Mouse (Mus musculus): Measurements from ENCODE around the gene Cdc20. TPM values are rescaled to one million over a fixed set of nuclear protein-coding genes. Genes with fewer than 3 reads are reported as not detected.

Cdc20 gene
- polyA plus RNA-seq (2012; fragmentation: generic; extraction: Trizol) = 79.8 TPM

GRCm38 (mm10) chr4:118436820-118437603 lies at the start of gene Cdc20:
Gene Cdc20 (minus strand): TSS chr4:118437352.
- Histone ChIP-seq H3K79me2 (ENCODE audit: control insufficient read depth, insufficient read depth) (peaks cover 24% of the 10 kb centered on the region), H3K4me3 (peak within 1 kb of the TSS; percentile 42), H3K36me3 (ENCODE audit: control insufficient read depth, insufficient read depth) (peaks cover 20% of the 10 kb centered on the region), H3K4me2 (ENCODE audit: low read depth) (peak within 1 kb of the TSS; percentile 71), H3ac (ENCODE audit: control insufficient read depth, insufficient read length) (peak within 1 kb of the TSS; percentile 45), H3K27me3 (ENCODE audit: control insufficient read depth, insufficient read depth, insufficient read length) (no peaks in the 10 kb centered on the region)
- TF ChIP-seq CEBPB (IDR thresholded peaks at IDR 0.05; ENCODE audit: insufficient read depth, poor library complexity, severe bottlenecking) = no peak
- no peak for TF ChIP-seq MYOD1 (IDR thresholded peaks at IDR 0.05; ENCODE audit: control insufficient read depth in 1 of 3, insufficient read length in 2 of 3, low read depth in 2 of 3)
- peak; percentile 91 for TF ChIP-seq E2F4 (IDR thresholded peaks at IDR 0.05; ENCODE audit: insufficient read depth)
- TF ChIP-seq POLR2AphosphoS2 (IDR thresholded peaks at IDR 0.05; ENCODE audit: insufficient read length, low read depth) = peak; percentile 70
- TF ChIP-seq MAX (IDR thresholded peaks at IDR 0.05; ENCODE audit: low read depth) = peak; percentile 96
- peak; percentile 84 for TF ChIP-seq POLR2A (IDR thresholded peaks at IDR 0.05; ENCODE audit: insufficient read length, low read depth)

DNA sequence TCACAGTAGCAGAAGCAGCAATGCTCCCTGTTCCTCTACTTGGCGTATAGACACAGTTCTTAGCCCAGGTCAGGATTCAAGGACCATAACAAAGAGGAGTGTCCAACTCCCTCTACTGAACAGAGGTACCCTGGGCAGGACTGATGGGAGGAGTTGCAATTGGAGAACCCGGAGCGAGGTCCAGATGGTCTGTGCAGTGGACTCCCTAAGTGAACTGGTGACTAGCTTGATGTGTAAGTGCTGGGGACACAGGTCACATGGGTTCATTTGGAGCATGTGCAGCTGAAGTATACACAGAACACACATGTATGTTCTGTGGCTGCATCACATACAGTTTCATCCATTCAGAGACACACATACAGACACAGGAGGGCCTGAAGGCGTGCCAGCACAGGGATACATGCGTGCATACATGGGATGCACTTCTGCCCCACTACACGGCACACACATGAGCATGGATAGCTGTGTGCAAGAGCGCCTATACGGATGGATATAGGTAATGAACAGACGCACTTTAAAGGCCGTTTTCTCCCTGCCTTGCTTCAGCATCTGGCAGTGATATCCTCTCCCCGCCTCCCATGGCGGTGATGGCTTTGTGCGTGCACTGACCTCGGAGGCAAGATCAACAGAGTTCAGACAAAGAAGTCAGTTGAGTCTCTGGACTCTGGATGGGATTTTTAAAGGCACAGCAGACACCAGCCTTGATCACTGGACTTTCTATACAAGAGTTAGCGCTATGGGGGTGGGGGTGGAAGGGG lies 39.8 kb upstream of the Cdc20 start:
- Histone ChIP-seq H3K4me2 (ENCODE audit: low read depth) (no peak overlapping the region), H3K79me2 (ENCODE audit: control insufficient read depth, insufficient read depth) (no peaks in the 10 kb centered on the region), H3K27me3 (ENCODE audit: control insufficient read depth, insufficient read depth, insufficient read length) (peaks cover 82% of the 10 kb centered on the region), H3K36me3 (ENCODE audit: control insufficient read depth, insufficient read depth) (no peaks in the 10 kb centered on the region), H3K4me3 (no peak overlapping the region), H3ac (ENCODE audit: control insufficient read depth, insufficient read length) (no peak overlapping the region)
- TF ChIP-seq CEBPB (IDR thresholded peaks at IDR 0.05; ENCODE audit: insufficient read depth, poor library complexity, severe bottlenecking) (no peak), MAX (IDR thresholded peaks at IDR 0.05; ENCODE audit: low read depth) (no peak), TCF12 (IDR thresholded peaks at IDR 0.05; ENCODE audit: insufficient read depth, poor library complexity, severe bottlenecking) (no peak), POLR2A (IDR thresholded peaks at IDR 0.05; ENCODE audit: insufficient read length, low read depth) (no peak), REST (IDR thresholded peaks at IDR 0.05; ENCODE audit: insufficient read depth, insufficient read length) (no peak), USF1 (IDR thresholded peaks at IDR 0.05; ENCODE audit: low read depth) (no peak), SRF (IDR thresholded peaks at IDR 0.05; ENCODE audit: control insufficient read depth, insufficient read length, low read depth) (no peak), MYOG (IDR thresholded peaks at IDR 0.05; ENCODE audit: control insufficient read depth in 1 of 3, insufficient read depth in 1 of 3, insufficient read length in 2 of 3, low read depth in 2 of 3) (no peak), TCF3 (IDR thresholded peaks at IDR 0.05; ENCODE audit: insufficient read length, low read depth) (no peak), E2F4 (IDR thresholded peaks at IDR 0.05; ENCODE audit: insufficient read depth) (no peak), MYOD1 (IDR thresholded peaks at IDR 0.05; ENCODE audit: control insufficient read depth in 1 of 3, insufficient read length in 2 of 3, low read depth in 2 of 3) (no peak), POLR2AphosphoS2 (IDR thresholded peaks at IDR 0.05; ENCODE audit: insufficient read length, low read depth) (no peak)

GRCm38 (mm10) chr4:118472687-118473086 lies 35.5 kb upstream of the Cdc20 start:
- H3K4me2 ChIP-seq (ENCODE audit: low read depth) = no peak overlapping the region
- no peak overlapping the region for H3ac ChIP-seq (ENCODE audit: control insufficient read depth, insufficient read length)
- H3K79me2 ChIP-seq (ENCODE audit: control insufficient read depth, insufficient read depth) = no peaks in the 10 kb centered on the region
- H3K4me3 ChIP-seq = no peak overlapping the region
- H3K27me3 ChIP-seq (ENCODE audit: control insufficient read depth, insufficient read depth, insufficient read length) = peaks cover 68% of the 10 kb centered on the region
- TF ChIP-seq MYOD1 (IDR thresholded peaks at IDR 0.05; ENCODE audit: control insufficient read depth in 1 of 3, insufficient read length in 2 of 3, low read depth in 2 of 3) (no peak), TCF12 (IDR thresholded peaks at IDR 0.05; ENCODE audit: insufficient read depth, poor library complexity, severe bottlenecking) (no peak), POLR2AphosphoS2 (IDR thresholded peaks at IDR 0.05; ENCODE audit: insufficient read length, low read depth) (no peak), MAX (IDR thresholded peaks at IDR 0.05; ENCODE audit: low read depth) (no peak), REST (IDR thresholded peaks at IDR 0.05; ENCODE audit: insufficient read depth, insufficient read length) (no peak), SRF (IDR thresholded peaks at IDR 0.05; ENCODE audit: control insufficient read depth, insufficient read length, low read depth) (no peak), MYOG (IDR thresholded peaks at IDR 0.05; ENCODE audit: control insufficient read depth in 1 of 3, insufficient read depth in 1 of 3, insufficient read length in 2 of 3, low read depth in 2 of 3) (no peak), TCF3 (IDR thresholded peaks at IDR 0.05; ENCODE audit: insufficient read length, low read depth) (no peak), POLR2A (IDR thresholded peaks at IDR 0.05; ENCODE audit: insufficient read length, low read depth) (no peak)
- H3K36me3 ChIP-seq (ENCODE audit: control insufficient read depth, insufficient read depth) = no peaks in the 10 kb centered on the region

DNA sequence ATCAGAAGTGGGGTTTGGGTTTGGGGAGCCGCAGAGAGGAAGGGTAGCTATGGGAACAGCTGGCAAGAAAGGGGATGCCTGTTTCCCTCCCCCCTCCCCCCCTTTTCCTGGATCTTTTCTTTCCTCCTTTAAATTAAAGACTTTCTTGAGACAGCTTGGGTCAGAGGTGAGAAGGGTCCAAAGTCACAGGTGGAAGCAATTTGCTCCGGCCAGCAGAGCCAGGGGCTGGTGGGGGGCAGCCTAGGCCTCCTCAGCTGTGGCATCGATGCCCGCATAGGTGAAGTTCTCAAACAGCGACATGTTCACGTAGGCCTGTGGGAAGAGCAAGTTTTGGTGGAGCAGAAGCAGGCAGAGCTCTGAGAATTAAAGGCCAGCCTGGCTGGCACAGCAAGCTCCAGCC lies 34.1 kb upstream of the Cdc20 start:
- H3K4me3 ChIP-seq = no peak overlapping the region
- peaks cover 71% of the 10 kb centered on the region for H3K27me3 ChIP-seq (ENCODE audit: control insufficient read depth, insufficient read depth, insufficient read length)
- H3ac ChIP-seq (ENCODE audit: control insufficient read depth, insufficient read length) = no peak overlapping the region
- no peak overlapping the region for H3K4me2 ChIP-seq (ENCODE audit: low read depth)
- H3K36me3 ChIP-seq (ENCODE audit: control insufficient read depth, insufficient read depth) = no peaks in the 10 kb centered on the region
- H3K79me2 ChIP-seq (ENCODE audit: control insufficient read depth, insufficient read depth) = no peaks in the 10 kb centered on the region
- TF ChIP-seq TCF12 (IDR thresholded peaks at IDR 0.05; ENCODE audit: insufficient read depth, poor library complexity, severe bottlenecking) (no peak), USF1 (IDR thresholded peaks at IDR 0.05; ENCODE audit: low read depth) (no peak), CEBPB (IDR thresholded peaks at IDR 0.05; ENCODE audit: insufficient read depth, poor library complexity, severe bottlenecking) (no peak), MYOG (IDR thresholded peaks at IDR 0.05; ENCODE audit: control insufficient read depth in 1 of 3, insufficient read depth in 1 of 3, insufficient read length in 2 of 3, low read depth in 2 of 3) (no peak), POLR2AphosphoS2 (IDR thresholded peaks at IDR 0.05; ENCODE audit: insufficient read length, low read depth) (no peak), MAX (IDR thresholded peaks at IDR 0.05; ENCODE audit: low read depth) (no peak), TCF3 (IDR thresholded peaks at IDR 0.05; ENCODE audit: insufficient read length, low read depth) (no peak), REST (IDR thresholded peaks at IDR 0.05; ENCODE audit: insufficient read depth, insufficient read length) (no peak), POLR2A (IDR thresholded peaks at IDR 0.05; ENCODE audit: insufficient read length, low read depth) (no peak), MYOD1 (IDR thresholded peaks at IDR 0.05; ENCODE audit: control insufficient read depth in 1 of 3, insufficient read length in 2 of 3, low read depth in 2 of 3) (no peak), E2F4 (IDR thresholded peaks at IDR 0.05; ENCODE audit: insufficient read depth) (no peak), SRF (IDR thresholded peaks at IDR 0.05; ENCODE audit: control insufficient read depth, insufficient read length, low read depth) (no peak)
